Mouse (Mus musculus): Measurements from ENCODE around the gene Brpf1. TPM values are rescaled to one million over a fixed set of nuclear protein-coding genes. Genes with fewer than 3 reads are reported as not detected.

Brpf1 gene
- polyA plus RNA-seq, 1 experiment from 2014 or later = 19.0 TPM

- Histone ChIP-seq H3K4me3 (ENCODE audit: low read length) (no peak overlapping the region), H3K27me3 (ENCODE audit: insufficient read depth, low read length) (no peaks in the 10 kb centered on the region), H3K4me1 (ENCODE audit: insufficient read depth, low read length) (no peaks in the 10 kb centered on the region), H3K9ac (replicated peaks; ENCODE audit: low read length) (no peak overlapping the region), H3K4me2 (replicated peaks; ENCODE audit: low read depth, low read length) (no peak overlapping the region), H3K36me3 (ENCODE audit: insufficient read depth, low read length) (no peaks in the 10 kb centered on the region), H3K27ac (ENCODE audit: low read length) (no peak overlapping the region), H3K9me3 (ENCODE audit: low read length) (no peaks in the 10 kb centered on the region)
- ATAC-seq (ENCODE audit: low FRiP score, low TSS enrichment) = no peak
- 64% methylated on average over 4 of the region's 4 CpGs for WGBS
Measured at GRCm38 (mm10) chr6:113296639-113297038, 10.3 kb upstream of the Brpf1 start.

- no peaks in the 10 kb centered on the region for H3K9me3 ChIP-seq (ENCODE audit: low read length)
- no peaks in the 10 kb centered on the region for H3K36me3 ChIP-seq (ENCODE audit: insufficient read depth, low read length)
- 70% methylated on average over 5 of the region's 5 CpGs for WGBS
- H3K27ac ChIP-seq (ENCODE audit: low read length) = no peak overlapping the region
- ATAC-seq (ENCODE audit: low FRiP score, low TSS enrichment) = no peak
- H3K4me1 ChIP-seq (ENCODE audit: insufficient read depth, low read length) = peaks cover 7% of the 10 kb centered on the region; the same call in 1 of the 2 replicates
- no peak overlapping the region for H3K4me2 ChIP-seq (replicated peaks; ENCODE audit: low read depth, low read length)
- no peak overlapping the region for H3K9ac ChIP-seq (replicated peaks; ENCODE audit: low read length)
- H3K4me3 ChIP-seq (ENCODE audit: low read length) = no peak overlapping the region
- H3K27me3 ChIP-seq (ENCODE audit: insufficient read depth, low read length) = no peaks in the 10 kb centered on the region
Measured at GRCm38 (mm10) chr6:113301350-113301749, 5.6 kb upstream of the Brpf1 start.

DNA sequence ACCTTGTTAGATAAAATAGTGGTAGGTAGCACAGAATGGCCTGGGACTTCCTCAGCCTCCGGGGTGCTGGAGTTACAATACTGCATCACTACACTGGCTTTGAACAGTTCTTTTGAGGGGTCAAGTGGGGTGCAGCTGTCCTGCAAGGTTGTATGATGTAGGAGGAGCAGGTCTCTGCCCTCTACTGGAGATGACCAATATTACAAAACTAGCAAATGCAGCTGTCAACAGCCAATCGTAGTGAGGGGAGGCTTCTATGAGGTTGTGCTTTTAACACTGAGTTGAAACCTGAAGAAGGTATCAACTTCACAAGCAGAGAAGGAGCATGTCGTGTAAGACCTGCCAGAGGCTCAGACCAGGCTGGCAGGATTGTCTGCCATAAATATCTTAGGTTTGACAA is 4.7 kb upstream of the Brpf1 start:
- H3K27ac ChIP-seq (ENCODE audit: low read length) = no peak overlapping the region
- H3K4me1 ChIP-seq (ENCODE audit: insufficient read depth, low read length) = peaks cover 7% of the 10 kb centered on the region; the same call in 1 of the 2 replicates

DNA sequence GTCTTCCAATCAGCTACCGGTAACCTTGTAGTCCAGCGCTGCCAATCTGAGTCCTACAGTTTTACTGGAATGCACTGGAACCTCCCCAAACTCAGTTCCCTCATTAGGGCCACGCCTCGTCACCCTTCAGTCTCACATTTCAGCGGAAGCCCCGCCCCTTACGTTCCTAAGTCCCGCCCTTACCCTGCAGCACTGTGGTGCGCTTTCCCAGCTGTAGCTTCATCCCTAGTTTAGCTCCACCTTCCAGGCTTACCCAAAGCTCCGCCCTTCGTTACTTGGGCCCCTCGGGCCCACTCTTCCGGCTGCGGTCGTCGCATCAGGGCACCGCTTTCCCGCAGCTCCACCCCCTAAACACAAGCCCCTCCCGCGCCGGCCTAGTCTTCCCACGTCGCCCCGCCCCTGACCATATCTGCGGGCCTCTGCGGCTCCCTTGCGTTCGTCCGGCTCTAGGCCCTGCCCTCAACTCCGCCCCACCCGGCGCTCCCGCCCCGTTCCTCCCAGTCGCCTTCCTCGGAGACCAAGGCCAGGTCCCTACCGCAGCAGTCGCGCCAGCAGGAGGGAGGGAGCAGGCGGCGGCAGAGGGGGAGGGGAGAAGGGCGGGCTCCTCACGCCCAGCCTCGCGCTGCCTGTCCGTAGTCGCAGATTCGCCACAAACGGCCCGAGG is 483 bp upstream of the Brpf1 start:
- Histone ChIP-seq H3K9me3 (ENCODE audit: low read length) (no peaks in the 10 kb centered on the region), H3K4me2 (replicated peaks; ENCODE audit: low read depth, low read length) (peak overlapping the region; percentile 88), H3K27ac (ENCODE audit: low read length) (peak overlapping the region; percentile 99), H3K27me3 (ENCODE audit: insufficient read depth, low read length) (no peaks in the 10 kb centered on the region), H3K4me1 (ENCODE audit: insufficient read depth, low read length) (peaks cover 25% of the 10 kb centered on the region), H3K4me3 (ENCODE audit: low read length) (peak overlapping the region; percentile 64), H3K36me3 (ENCODE audit: insufficient read depth, low read length) (peaks cover 14% of the 10 kb centered on the region; the same call in 1 of the 2 replicates), H3K9ac (replicated peaks; ENCODE audit: low read length) (peak overlapping the region; percentile 92)
- ATAC-seq (ENCODE audit: low FRiP score, low TSS enrichment) = peak; percentile 99
- under 1% methylated on average over 49 of the region's 50 CpGs for WGBS

More for the DNA sequence above, 4.7 kb upstream of the Brpf1 start:
- H3K36me3 ChIP-seq (ENCODE audit: insufficient read depth, low read length) = no peaks in the 10 kb centered on the region
- H3K4me3 ChIP-seq (ENCODE audit: low read length) = no peak overlapping the region
- no peaks in the 10 kb centered on the region for H3K27me3 ChIP-seq (ENCODE audit: insufficient read depth, low read length)
- 19% methylated on average over 3 of the region's 3 CpGs for WGBS
- H3K9me3 ChIP-seq (ENCODE audit: low read length) = no peaks in the 10 kb centered on the region
- no peak overlapping the region for H3K9ac ChIP-seq (replicated peaks; ENCODE audit: low read length)
- H3K4me2 ChIP-seq (replicated peaks; ENCODE audit: low read depth, low read length) = no peak overlapping the region
- no peak for ATAC-seq (ENCODE audit: low FRiP score, low TSS enrichment)

DNA sequence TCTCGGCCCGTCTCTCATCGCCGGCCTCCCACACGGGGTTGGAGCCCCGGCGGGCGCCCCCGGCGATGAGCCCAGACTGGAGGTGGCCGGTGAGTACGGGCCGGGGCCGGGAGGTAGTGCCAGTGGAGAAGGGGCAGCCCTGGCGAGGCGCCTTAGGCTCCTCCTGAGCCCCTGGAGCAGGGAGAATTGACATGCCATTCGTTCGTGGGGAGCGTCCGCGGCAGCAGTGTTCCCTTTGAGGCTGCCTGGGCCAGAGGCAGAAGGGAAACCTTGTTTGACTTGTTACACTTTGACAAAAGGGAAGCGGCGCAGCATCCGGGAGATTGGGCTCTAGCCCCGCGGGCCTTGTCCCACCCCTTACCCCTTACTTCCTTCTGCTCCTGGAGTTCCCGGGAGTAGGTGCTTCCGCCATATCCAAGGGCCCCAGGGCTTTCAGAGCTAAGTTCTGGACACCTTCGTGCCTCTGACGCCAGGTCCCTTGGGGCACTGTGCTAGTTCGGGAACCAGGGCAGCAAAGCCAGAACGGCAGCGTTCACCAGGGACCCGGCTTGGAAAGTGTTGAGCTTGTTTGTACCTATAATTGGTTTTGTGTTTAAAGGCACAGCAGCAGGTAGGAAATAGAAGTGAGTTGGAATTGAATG is 664 bp downstream of the Brpf1 start:
- no peaks in the 10 kb centered on the region for H3K9me3 ChIP-seq (ENCODE audit: low read length)
- H3K4me1 ChIP-seq (ENCODE audit: insufficient read depth, low read length) = peaks cover 25% of the 10 kb centered on the region
- peak overlapping the region; percentile 99 for H3K27ac ChIP-seq (ENCODE audit: low read length)
- peak overlapping the region; percentile 88 for H3K4me2 ChIP-seq (replicated peaks; ENCODE audit: low read depth, low read length)
- peak overlapping the region; percentile 64 for H3K4me3 ChIP-seq (ENCODE audit: low read length)
- WGBS = under 1% methylated on average over 33 of the region's 34 CpGs
- H3K27me3 ChIP-seq (ENCODE audit: insufficient read depth, low read length) = no peaks in the 10 kb centered on the region
- H3K36me3 ChIP-seq (ENCODE audit: insufficient read depth, low read length) = peaks cover 17% of the 10 kb centered on the region
- ATAC-seq (ENCODE audit: low FRiP score, low TSS enrichment) = no peak
- peak overlapping the region; percentile 92 for H3K9ac ChIP-seq (replicated peaks; ENCODE audit: low read length)

DNA sequence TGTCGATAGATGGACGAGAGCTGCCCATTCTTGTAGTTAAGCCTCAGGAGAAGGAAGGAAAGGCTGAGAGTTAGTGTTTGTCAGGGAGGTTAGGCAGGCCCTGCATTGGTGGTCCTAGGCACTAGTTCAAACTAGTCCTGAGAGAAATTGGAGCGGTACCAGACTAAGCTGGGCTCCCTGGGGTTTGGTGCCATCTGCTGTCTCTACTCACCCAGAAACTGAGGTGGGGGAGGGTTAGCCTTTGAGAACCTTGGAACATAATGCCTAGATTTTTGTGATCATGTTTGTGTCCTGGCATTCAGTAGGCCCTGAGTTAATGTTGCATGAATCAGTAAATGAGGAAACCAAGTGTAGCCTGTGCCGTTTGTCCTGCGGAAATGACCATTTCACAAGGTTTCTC is 1.2 kb downstream of the Brpf1 start:
- Histone ChIP-seq H3K4me2 (replicated peaks; ENCODE audit: low read depth, low read length) (peak overlapping the region; percentile 88), H3K36me3 (ENCODE audit: insufficient read depth, low read length) (peaks cover 20% of the 10 kb centered on the region), H3K27me3 (ENCODE audit: insufficient read depth, low read length) (no peaks in the 10 kb centered on the region), H3K4me3 (ENCODE audit: low read length) (peak overlapping the region; percentile 64), H3K27ac (ENCODE audit: low read length) (peak overlapping the region; percentile 99), H3K9ac (replicated peaks; ENCODE audit: low read length) (peak overlapping the region; percentile 92), H3K9me3 (ENCODE audit: low read length) (no peaks in the 10 kb centered on the region), H3K4me1 (ENCODE audit: insufficient read depth, low read length) (peaks cover 25% of the 10 kb centered on the region)
- ATAC-seq (ENCODE audit: low FRiP score, low TSS enrichment) = no peak
- 19% methylated on average over 5 of the region's 5 CpGs for WGBS

DNA sequence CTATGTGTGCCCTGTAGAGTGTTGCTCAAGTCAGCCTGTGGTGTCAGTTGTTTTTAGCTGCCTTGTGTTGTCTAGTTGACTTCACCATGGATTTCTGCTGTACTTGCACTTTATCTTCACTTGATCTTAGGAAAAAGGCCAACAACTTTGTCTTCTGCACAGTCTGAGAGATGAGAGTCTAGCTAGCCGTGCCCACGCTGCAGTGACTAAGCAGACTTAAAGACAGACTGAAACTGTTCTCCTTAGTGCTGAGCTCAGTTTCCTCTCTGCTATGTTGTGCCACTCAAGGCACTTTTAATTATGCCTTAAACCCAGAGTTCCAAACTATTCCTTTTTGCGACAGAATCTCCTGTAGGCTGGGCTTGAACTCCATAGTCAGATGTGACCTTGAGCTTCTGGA is 9.0 kb downstream of the Brpf1 start:
- no peak overlapping the region for H3K4me3 ChIP-seq (ENCODE audit: low read length)
- no peaks in the 10 kb centered on the region for H3K27me3 ChIP-seq (ENCODE audit: insufficient read depth, low read length)
- no peak overlapping the region for H3K4me2 ChIP-seq (replicated peaks; ENCODE audit: low read depth, low read length)
- no peaks in the 10 kb centered on the region for H3K4me1 ChIP-seq (ENCODE audit: insufficient read depth, low read length)
- no peak overlapping the region for H3K27ac ChIP-seq (ENCODE audit: low read length)
- H3K9ac ChIP-seq (replicated peaks; ENCODE audit: low read length) = no peak overlapping the region
- WGBS = 93% methylated on average over 3 of the region's 3 CpGs
- peaks cover 80% of the 10 kb centered on the region for H3K36me3 ChIP-seq (ENCODE audit: insufficient read depth, low read length)
- H3K9me3 ChIP-seq (ENCODE audit: low read length) = no peaks in the 10 kb centered on the region
- no peak for ATAC-seq (ENCODE audit: low FRiP score, low TSS enrichment)

- peak within 1 kb of the TSS; percentile 77 for H3K4me3 ChIP-seq (ENCODE audit: low read length)
- H3K9me3 ChIP-seq (ENCODE audit: low read length) = no peaks in the 10 kb centered on the region
- H3K9ac ChIP-seq (replicated peaks; ENCODE audit: low read length) = peak within 1 kb of the TSS; percentile 89
- peak within 1 kb of the TSS; percentile 97 for H3K27ac ChIP-seq (ENCODE audit: low read length)
- peaks cover 52% of the 10 kb centered on the region for H3K36me3 ChIP-seq (ENCODE audit: insufficient read depth, low read length)
- H3K4me1 ChIP-seq (ENCODE audit: insufficient read depth, low read length) = peaks cover 11% of the 10 kb centered on the region; the same call in 1 of the 2 replicates
- peak; percentile 98 for ATAC-seq (ENCODE audit: low FRiP score, low TSS enrichment)
- under 1% methylated on average over 52 of the region's 52 CpGs for WGBS
- no peaks in the 10 kb centered on the region for H3K27me3 ChIP-seq (ENCODE audit: insufficient read depth, low read length)
- peak within 1 kb of the TSS; percentile 95 for H3K4me2 ChIP-seq (replicated peaks; ENCODE audit: low read depth, low read length)
Measured at GRCm38 (mm10) chr6:113326533-113327315, 19.8 kb downstream of the Brpf1 start, which contains the start of gene Ogg1. Gene Ogg1, plus strand, starts transcription at chr6:113326972.

DNA sequence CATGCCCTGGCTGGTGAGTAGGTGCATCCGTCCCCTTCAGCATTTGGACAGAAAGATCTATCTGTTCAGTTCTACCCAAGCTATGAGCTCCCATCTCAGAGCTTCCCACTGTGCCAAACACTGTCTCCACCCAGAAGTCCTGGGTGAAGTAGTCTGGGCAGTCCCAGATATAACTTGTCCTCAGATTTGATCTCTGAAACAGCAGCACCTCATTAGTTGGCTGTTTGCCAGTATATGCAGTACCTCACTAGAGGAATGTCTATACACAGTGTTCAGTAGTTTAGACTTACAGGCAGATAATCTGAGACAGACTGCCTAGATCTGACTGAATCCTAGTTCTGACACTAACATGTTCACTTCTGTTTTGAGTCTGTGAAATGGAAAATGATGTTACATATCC is 22.5 kb downstream of the Brpf1 start:
- H3K4me1 ChIP-seq (ENCODE audit: insufficient read depth, low read length) = peaks cover 26% of the 10 kb centered on the region
- no peak overlapping the region for H3K27ac ChIP-seq (ENCODE audit: low read length)
- H3K27me3 ChIP-seq (ENCODE audit: insufficient read depth, low read length) = no peaks in the 10 kb centered on the region
- no peak for ATAC-seq (ENCODE audit: low FRiP score, low TSS enrichment)
- H3K4me2 ChIP-seq (replicated peaks; ENCODE audit: low read depth, low read length) = no peak overlapping the region
- H3K36me3 ChIP-seq (ENCODE audit: insufficient read depth, low read length) = peaks cover 32% of the 10 kb centered on the region
- no peak overlapping the region for H3K4me3 ChIP-seq (ENCODE audit: low read length)
- 93% methylated on average over 1 of the region's 1 CpGs for WGBS
- H3K9ac ChIP-seq (replicated peaks; ENCODE audit: low read length) = no peak overlapping the region
- no peaks in the 10 kb centered on the region for H3K9me3 ChIP-seq (ENCODE audit: low read length)

Data from kidney, embryonic 16.5 days (tissue).